Mouse (Mus musculus) lung, adult 2 months (tissue): Measurements from ENCODE around the gene Hpdl.

Source experiments
- CTCF ChIP-seq: fragments of 200-500 bp; IDR thresholded peaks from 2 replicates; pipeline ENCODE4 v1.5.1; 2011; ENCODE audit warnings: mild to moderate bottlenecking, low read length, control low read depth; ENCODE audit not compliant: insufficient read depth
- POLR2A ChIP-seq: fragments of 200-500 bp; IDR thresholded peaks from 2 replicates; pipeline ENCODE4 v1.6.1; 2011; ENCODE audit warnings: low read depth, mild to moderate bottlenecking, control low read depth, low read length, borderline replicate concordance; ENCODE audit errors: extremely low read depth

- TF ChIP-seq CTCF (no peak), POLR2A (no peak)
Measured at GRCm38 (mm10) chr4:116781366-116781765, 40.1 kb downstream of the Hpdl start.
